Mouse (Mus musculus) frontal cortex, postnatal 25 days (tissue): Measurements from ENCODE around the gene Gas2l3.

Experiments used
- DNase-seq, 2 experiments: peaks; one replicate each; pipeline ENCODE4 v3.0.0; 2022; ENCODE audit warnings: low spot score in 2 of 2

The Gas2l3 gene

GRCm38 (mm10) chr10:89444381-89444780 is 614 bp upstream of the Gas2l3 start:
- no peak for DNase-seq

- no peak for DNase-seq
Observed at GRCm38 (mm10) chr10:89443115-89443622, 598 bp downstream of the Gas2l3 start.

- DNase-seq: no peak
Observed at GRCm38 (mm10) chr10:89442640-89443039, 1.1 kb downstream of the Gas2l3 start.

DNA sequence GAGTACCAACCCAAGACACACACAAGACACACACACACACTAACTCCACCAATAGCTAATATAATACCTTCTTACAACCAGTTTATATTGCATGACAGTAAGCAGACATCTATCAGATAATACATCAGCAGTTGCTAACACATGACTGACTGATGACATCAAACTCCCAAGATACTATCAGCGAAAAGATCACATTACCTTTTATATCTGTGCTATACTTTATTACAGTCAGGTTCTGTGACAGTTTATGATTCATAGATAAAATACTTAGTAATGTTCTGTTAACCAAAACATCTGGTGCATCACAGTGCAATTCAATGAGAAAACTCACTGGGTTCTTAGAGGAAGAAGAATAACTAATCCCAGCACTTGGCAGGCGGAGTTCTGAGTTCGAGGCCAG is 1.8 kb downstream of the Gas2l3 start:
- DNase-seq: no peak

DNA sequence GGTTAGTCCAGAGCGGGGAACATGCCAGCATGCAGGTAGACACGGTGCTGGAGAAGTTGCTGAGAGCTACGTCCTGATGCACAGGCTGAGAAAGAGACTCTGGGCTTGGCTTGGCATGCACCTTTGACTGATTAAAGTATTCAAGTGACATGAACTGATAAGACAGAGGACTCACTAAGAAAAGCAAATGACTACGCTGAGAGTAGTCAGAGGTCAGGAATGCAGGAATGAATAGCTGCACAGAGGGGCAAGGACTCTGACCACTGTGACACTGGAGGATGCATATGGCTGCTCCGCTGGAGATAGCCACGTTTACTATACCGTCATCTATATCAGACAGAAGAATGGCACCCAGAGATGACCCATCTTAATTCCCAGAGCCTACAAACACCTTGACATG is 4.4 kb downstream of the Gas2l3 start:
- DNase-seq: no peak

GRCm38 (mm10) chr10:89437996-89438395 is 5.8 kb downstream of the Gas2l3 start:
- DNase-seq: no peak

DNA sequence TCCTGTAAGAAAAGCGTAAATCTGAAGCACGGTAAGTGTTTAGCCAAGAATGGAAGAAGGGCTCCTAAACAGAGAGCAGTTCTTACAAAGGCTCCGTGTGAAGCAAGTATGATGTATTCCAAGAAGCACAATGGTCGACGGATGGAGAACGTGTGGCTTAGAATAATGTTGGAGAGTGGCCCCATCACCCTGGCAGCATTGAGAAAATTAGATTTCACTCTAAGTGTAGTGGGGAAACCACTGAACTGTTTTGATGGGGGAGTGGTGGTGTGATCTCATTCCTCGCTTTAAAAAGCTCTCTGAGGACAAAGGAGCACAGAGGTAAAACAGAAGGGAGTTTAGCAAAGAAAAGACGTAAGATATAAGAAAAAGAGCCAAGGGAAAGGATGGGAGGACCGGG is 6.3 kb downstream of the Gas2l3 start:
- no peak for DNase-seq

GRCm38 (mm10) chr10:89435920-89436319 is 7.8 kb downstream of the Gas2l3 start:
- no peak for DNase-seq

GRCm38 (mm10) chr10:89435413-89435812 is 8.4 kb downstream of the Gas2l3 start:
- DNase-seq: no peak

DNA sequence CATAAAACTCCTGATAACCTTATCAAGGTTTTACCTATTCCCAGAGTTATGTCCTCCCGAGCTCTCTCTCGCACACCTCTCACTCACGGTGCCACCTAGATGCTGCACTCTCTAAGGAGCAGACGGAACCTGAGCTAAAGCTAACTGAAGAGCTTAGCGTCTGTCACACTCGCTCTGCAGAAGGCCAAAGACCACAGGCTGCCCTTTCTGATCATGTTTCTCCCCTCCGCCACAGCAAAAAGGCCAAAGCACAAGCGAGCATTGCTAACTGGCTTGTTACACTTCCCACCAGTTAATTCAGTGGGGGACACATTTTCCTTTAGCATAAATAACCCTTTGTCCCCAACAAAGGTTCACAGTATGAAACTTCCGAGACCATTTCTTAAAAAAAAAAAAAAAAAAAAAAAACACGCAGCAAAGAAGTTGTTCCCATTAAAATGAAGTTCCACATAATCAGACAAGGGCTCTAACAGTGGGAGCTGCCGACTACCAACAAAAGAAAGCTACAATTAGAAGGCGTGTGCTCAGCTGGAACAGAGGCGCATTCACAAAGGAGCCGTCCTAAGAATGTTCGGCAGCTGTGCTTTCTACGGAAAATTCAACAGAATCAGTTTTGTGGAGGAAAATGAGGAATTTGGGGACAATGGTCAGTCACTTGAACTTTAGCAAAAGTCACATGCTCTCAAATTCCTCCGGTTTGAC is 9.1 kb downstream of the Gas2l3 start:
- DNase-seq: no peak

DNA sequence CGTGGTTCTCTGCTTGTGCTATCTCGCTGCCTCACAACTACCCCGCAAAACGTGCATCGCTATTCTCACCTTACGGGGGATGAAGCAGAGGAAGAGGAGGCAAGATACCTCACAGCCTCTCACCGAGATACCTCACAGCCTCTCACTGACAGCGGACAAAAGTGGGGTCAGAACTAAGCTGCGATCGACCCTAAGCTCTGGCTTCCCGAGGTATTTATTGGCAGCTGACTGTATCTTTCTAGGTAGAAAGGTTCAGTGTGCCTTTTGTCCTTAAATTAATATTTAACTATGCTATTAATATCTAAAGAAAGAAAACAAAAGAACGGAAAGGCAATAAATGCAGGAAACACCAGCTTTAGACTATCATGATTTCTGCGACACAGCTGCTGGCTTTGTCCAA is 11.0 kb downstream of the Gas2l3 start:
- no peak for DNase-seq

GRCm38 (mm10) chr10:89430751-89431150 is 13.0 kb downstream of the Gas2l3 start:
- no peak for DNase-seq

GRCm38 (mm10) chr10:89424800-89425393 is 18.9 kb downstream of the Gas2l3 start:
- no peak for DNase-seq

GRCm38 (mm10) chr10:89424217-89424616 is 19.6 kb downstream of the Gas2l3 start:
- no peak for DNase-seq

DNA sequence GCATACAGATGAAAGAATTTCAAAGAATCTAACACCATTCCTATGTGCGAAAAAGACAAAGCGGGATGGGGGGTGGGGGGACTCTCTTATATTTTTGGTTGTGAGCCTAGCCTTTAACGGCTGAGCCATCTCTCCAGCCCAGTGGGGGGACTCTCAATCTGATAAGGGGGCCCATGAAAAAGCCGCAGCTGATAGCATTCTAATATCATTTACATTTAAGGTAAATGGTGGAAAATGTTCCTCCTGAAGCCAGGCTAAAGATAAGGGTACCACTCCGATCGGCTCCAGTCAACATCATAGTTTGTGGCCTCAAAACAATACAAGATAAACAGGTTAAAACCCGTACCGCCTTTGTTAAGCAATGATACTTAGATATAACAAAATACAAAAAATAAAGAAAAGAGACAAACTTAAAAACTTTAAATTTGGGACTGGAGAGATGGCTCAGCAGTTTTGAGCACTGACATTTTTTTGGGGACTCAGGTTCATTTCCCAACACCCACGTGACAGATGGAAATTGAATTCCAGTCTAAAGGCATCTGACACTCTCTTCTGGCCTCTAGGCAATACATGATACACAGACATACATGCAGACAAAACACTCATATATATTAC is 20.5 kb downstream of the Gas2l3 start:
- DNase-seq: no peak

GRCm38 (mm10) chr10:89422504-89423158 is 21.1 kb downstream of the Gas2l3 start:
- no peak for DNase-seq

- no peak for DNase-seq
Observed at GRCm38 (mm10) chr10:89417966-89418365, 25.8 kb downstream of the Gas2l3 start.

DNA sequence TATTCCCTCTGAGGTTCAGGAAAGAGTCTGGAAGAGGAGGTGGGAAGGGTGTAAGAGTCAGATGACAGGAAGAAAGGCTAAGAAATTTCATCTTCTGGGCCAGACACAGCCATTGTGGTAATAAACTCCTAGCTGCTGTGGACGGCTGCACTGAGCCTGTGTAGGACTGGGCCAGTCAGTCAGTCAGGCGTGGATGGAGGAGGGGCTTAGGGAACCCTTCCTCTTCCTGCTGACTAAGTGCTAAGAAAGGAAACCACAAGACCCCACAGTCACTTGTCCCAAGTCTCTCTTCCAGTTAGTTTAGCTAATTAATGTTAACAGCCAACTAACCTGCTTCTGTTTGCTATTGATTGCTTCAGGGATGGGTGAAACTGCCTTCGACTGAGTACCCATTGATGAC is 28.3 kb downstream of the Gas2l3 start:
- DNase-seq: no peak

GRCm38 (mm10) chr10:89407551-89407950 is 36.2 kb downstream of the Gas2l3 start:
- DNase-seq: no peak

- DNase-seq: no peak
Observed at GRCm38 (mm10) chr10:89406733-89407484, 36.9 kb downstream of the Gas2l3 start.

DNA sequence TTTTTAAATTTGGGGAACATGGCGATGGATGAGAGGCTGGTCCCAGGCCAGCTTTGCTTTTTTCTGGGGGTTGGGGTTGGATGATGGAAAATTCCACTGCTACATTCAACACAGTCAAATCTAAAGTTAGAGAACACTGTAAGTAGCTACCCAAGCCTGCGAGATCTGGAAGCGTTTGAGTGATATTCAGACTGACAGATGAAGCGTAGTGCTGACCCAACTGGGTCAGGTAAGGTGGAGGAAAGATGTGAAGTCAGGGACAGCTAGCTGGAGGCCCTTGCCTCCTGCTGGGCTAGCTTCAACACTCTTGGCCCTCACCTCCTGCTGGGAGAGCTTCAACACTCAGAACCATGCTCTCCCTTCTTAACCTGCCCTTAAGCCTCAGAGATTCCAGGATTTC is 38.8 kb downstream of the Gas2l3 start:
- DNase-seq: no peak
